ENCODE assay signal across 9 mouse cellular contexts in the genomic region with DNA sequence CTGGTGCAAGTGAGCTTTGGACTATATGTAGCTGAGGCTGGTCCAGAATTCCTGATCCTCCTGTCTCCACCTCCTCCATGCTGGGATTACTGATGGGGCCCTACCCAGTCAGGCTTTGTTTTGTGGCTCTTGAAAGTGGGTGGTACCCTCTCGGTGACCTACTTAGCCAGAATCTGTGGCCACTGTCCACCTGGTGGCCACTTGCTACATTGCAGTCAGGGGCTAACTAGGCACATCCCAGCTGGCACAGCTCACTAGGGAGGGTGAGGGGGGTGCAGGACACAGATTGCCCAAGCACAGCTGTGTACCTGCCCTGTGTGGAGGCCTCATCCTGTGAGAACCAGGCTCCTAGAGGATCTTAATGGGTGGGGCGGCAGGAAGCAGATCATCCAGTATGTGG. TPM values are rescaled to one million over a fixed set of nuclear protein-coding genes. Genes with fewer than 3 reads are reported as not detected.
A peak's percentile ranks its signal among the peaks of the same experiment; 100 is the strongest.
DNase-seq lines count a peak whose midpoint lies in the region; ATAC-seq and TF ChIP-seq lines count a peak whose summit lies in the region.
"Had no signal": no experiment of that assay in that cellular context is flagged by ENCODE, and none has a peak within 500 bp of the region (broad histone marks: within the 10 kb centered on the region; RNA-seq: fewer than 3 reads in every experiment).

No protein-coding gene starts in this region.

- peak; percentile 73 for TF ChIP-seq CTCF in bone marrow macrophage, adult 2 months (IDR thresholded peaks at IDR 0.05; ENCODE audit: low read depth, low read length)

- intact Hi-C loops in heart, postnatal 10 days (cut with DNase I), result loop anchor here (1.0 kb wide), 1 partner anchor 48 kb away; no protein-coding TSS in a partner anchor

- no peak overlapping the region for H3K4me3 ChIP-seq in bone marrow macrophage, adult 2 months (ENCODE audit: insufficient read depth, low read length)
- H3K4me3 ChIP-seq: megakaryocyte, embryonic 14.5 days had no signal

- H3K27ac ChIP-seq in bone marrow macrophage, adult 2 months (ENCODE audit: insufficient read depth, low read depth, low read length), result no peak overlapping the region

- no peak for TF ChIP-seq POLR2A in bone marrow macrophage, adult 2 months (IDR thresholded peaks at IDR 0.05; ENCODE audit: borderline replicate concordance, low read depth, low read length)

- peak; percentile 72 for ATAC-seq in erythroblast, adult 5-6 weeks (replicated peaks; ENCODE audit: low FRiP score, poor library complexity, severe bottlenecking)
- ATAC-seq in megakaryocyte, adult 5-6 weeks (ENCODE audit: poor library complexity, severe bottlenecking), result peak; percentile 97

- peaks cover 4% of the 10 kb centered on the region for H3K4me1 ChIP-seq in bone marrow macrophage, adult 2 months (ENCODE audit: control insufficient read depth, insufficient read depth, low read length)

- DNase-seq in ovary, postnatal 14 days (ENCODE audit: low spot score), result peak; percentile 62
- no peak for DNase-seq in ovary, postnatal 10 days (ENCODE audit: low spot score)
- DNase-seq in heart, postnatal 10 days, result peak; percentile 63 to 84
- peak; percentile 79 for DNase-seq in kidney, postnatal 14 days
- peak; percentile 62 to 85 for DNase-seq in spleen, postnatal 4 days (ENCODE audit: low spot score in 2 of 2)

RNA-seq across cellular contexts. Expression of gene Triobp, which starts 15.4 kb away (rescaled TPM):
- 28.7 and 33.2 TPM in 2 replicates for polyA plus RNA-seq in bone marrow macrophage, adult 2 months (2012; ENCODE audit: insufficient read depth, insufficient read length, missing spikeins)
- 42.6 and 43.6 TPM in 2 replicates for total RNA-seq in erythroblast, adult 5-6 weeks (2015; ENCODE audit: low replicate concordance)
- total RNA-seq in erythroblast, adult 5-6 weeks (2017; ENCODE audit: low replicate concordance), result 16.3 and 20.9 TPM in 2 replicates
- total RNA-seq in heart, postnatal 10 days (2021), result 10 to 100 TPM; 49.2 to 58.0 TPM
- 99.4 and 106 TPM in 2 replicates for total RNA-seq in megakaryocyte, adult 5-6 weeks (2015)
- total RNA-seq in megakaryocyte, adult 5-6 weeks (2017), result 36.6 and 41.5 TPM in 2 replicates

RNA-seq across cellular contexts. Expression of gene Nol12, which starts 28.2 kb away (rescaled TPM):
- 25.7 and 28.1 TPM in 2 replicates for polyA plus RNA-seq in bone marrow macrophage, adult 2 months (2012; ENCODE audit: insufficient read depth, insufficient read length, missing spikeins)
- total RNA-seq in erythroblast, adult 5-6 weeks (2015; ENCODE audit: low replicate concordance), result 1.5 and 6.1 TPM in 2 replicates
- 7.6 and 10.7 TPM in 2 replicates for total RNA-seq in erythroblast, adult 5-6 weeks (2017; ENCODE audit: low replicate concordance)
- total RNA-seq in heart, postnatal 10 days (2021), result 10 to 100 TPM; 17.8 to 18.9 TPM
- total RNA-seq in megakaryocyte, adult 5-6 weeks (2015), result 28.2 and 32.4 TPM in 2 replicates
- 12.6 and 16.0 TPM in 2 replicates for total RNA-seq in megakaryocyte, adult 5-6 weeks (2017)

RNA-seq across cellular contexts. Expression of gene Lgals1, which starts 36.4 kb away (rescaled TPM):
- 1,085 and 1,245 TPM in 2 replicates for polyA plus RNA-seq in bone marrow macrophage, adult 2 months (2012; ENCODE audit: insufficient read depth, insufficient read length, missing spikeins)
- total RNA-seq in erythroblast, adult 5-6 weeks (2015; ENCODE audit: low replicate concordance), result 46.1 and 56.2 TPM in 2 replicates
- total RNA-seq in erythroblast, adult 5-6 weeks (2017; ENCODE audit: low replicate concordance), result 77.5 and 79.0 TPM in 2 replicates
- 100 to 1,000 TPM; 372 to 385 TPM for total RNA-seq in heart, postnatal 10 days (2021)
- 851 and 870 TPM in 2 replicates for total RNA-seq in megakaryocyte, adult 5-6 weeks (2015)
- 1,185 and 1,205 TPM in 2 replicates for total RNA-seq in megakaryocyte, adult 5-6 weeks (2017)

RNA-seq across cellular contexts. Expression of gene Pdxp, which starts 49.2 kb away (rescaled TPM):
- polyA plus RNA-seq in bone marrow macrophage, adult 2 months (2012; ENCODE audit: insufficient read depth, insufficient read length, missing spikeins), result 1.7 and 2.3 TPM in 2 replicates
- 2.7 and 9.4 TPM in 2 replicates for total RNA-seq in erythroblast, adult 5-6 weeks (2015; ENCODE audit: low replicate concordance)
- total RNA-seq in erythroblast, adult 5-6 weeks (2017; ENCODE audit: low replicate concordance), result not detected in 2 replicates
- 1 to 10 TPM; 2.8 to 3.2 TPM for total RNA-seq in heart, postnatal 10 days (2021)
- total RNA-seq in megakaryocyte, adult 5-6 weeks (2015), result 3.5 and 5.1 TPM in 2 replicates
- 2.1 and 2.6 TPM in 2 replicates for total RNA-seq in megakaryocyte, adult 5-6 weeks (2017)

Comparison
In these comparisons a context has a peak if more than half of its experiments do, and no peak if none do; other contexts are left out.
1. RNA of gene Lgals1, which starts 36.4 kb away (total RNA-seq): 851 to 1,205 TPM in megakaryocyte, adult 5-6 weeks and 372 to 385 TPM in heart, postnatal 10 days; 46.1 to 79.0 TPM in erythroblast, adult 5-6 weeks; every median in the first group is over 4 times any median in the second.